Mouse (Mus musculus): ENCODE results near the gene Eipr1. TPM values are rescaled to one million over a fixed set of nuclear protein-coding genes. Genes with fewer than 3 reads are reported as not detected.

The Eipr1 gene
- polyA plus RNA-seq, 1 experiment from 2014 or later: 37.7 TPM

- WGBS: 1% methylated on average over 41 of the region's 41 CpGs
- H3K27ac ChIP-seq (replicated peaks; ENCODE audit: low read depth, low read length): no peak within 1 kb of the TSS
- ATAC-seq (ENCODE audit: insufficient number of reproducible peaks, low FRiP score, low TSS enrichment, low read depth) (peak; percentile 88), DNase-seq (ENCODE audit: low spot score) (peak; percentile 89)
- H3K9ac ChIP-seq (ENCODE audit: low read length): peak within 1 kb of the TSS; percentile 69
- peaks cover 5% of the 10 kb centered on the region; the same call in 1 of the 2 replicates for H3K4me1 ChIP-seq (ENCODE audit: control insufficient read depth, insufficient read depth, low read length)
- H3K9me3 ChIP-seq (ENCODE audit: control insufficient read depth, low read length): no peaks in the 10 kb centered on the region
- peak within 1 kb of the TSS; percentile 81 for H3K4me3 ChIP-seq (ENCODE audit: low read depth, low read length)
- H3K36me3 ChIP-seq (ENCODE audit: control insufficient read depth, insufficient read depth, low read length): peaks cover 3% of the 10 kb centered on the region; the same call in 1 of the 2 replicates
- peak within 1 kb of the TSS; percentile 88 for H3K4me2 ChIP-seq (ENCODE audit: low read depth, severe bottlenecking)
- H3K27me3 ChIP-seq (ENCODE audit: control insufficient read depth, insufficient read depth, low read length): no peaks in the 10 kb centered on the region
Measured at GRCm38 (mm10) chr12:28750021-28750633, 1.5 kb upstream of the Eipr1 start, which contains the start of gene Trappc12. Gene Trappc12, minus strand, starts transcription at chr12:28750472.

DNA sequence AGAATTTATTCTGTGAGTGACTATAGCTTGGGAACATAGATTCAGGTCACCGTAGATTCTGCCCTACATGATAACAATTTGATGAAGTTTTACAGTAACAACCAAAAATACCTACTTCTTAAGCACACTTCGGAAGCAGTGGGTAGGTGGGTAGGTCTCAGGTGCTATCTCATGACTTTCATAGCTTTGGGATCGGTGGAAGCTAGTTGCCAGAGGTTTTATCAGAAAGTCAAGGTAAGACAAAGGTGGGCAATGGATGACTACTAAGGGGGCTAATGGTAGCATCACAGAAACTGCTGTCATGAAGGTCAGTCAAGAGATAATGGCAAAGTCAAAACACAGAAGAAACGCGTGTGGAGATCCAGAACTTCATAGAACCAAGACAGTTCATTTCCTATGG, 727 bp upstream of the Eipr1 start:
- DNase-seq (ENCODE audit: low spot score): no peak
- Histone ChIP-seq H3K27me3 (ENCODE audit: control insufficient read depth, insufficient read depth, low read length) (no peaks in the 10 kb centered on the region), H3K4me3 (ENCODE audit: low read depth, low read length) (no peak overlapping the region; the same call in 1 of the 2 replicates), H3K27ac (replicated peaks; ENCODE audit: low read depth, low read length) (no peak overlapping the region), H3K4me1 (ENCODE audit: control insufficient read depth, insufficient read depth, low read length) (peaks cover 5% of the 10 kb centered on the region; the same call in 1 of the 2 replicates), H3K36me3 (ENCODE audit: control insufficient read depth, insufficient read depth, low read length) (peaks cover 3% of the 10 kb centered on the region; the same call in 1 of the 2 replicates), H3K4me2 (ENCODE audit: low read depth, severe bottlenecking) (no peak overlapping the region), H3K9me3 (ENCODE audit: control insufficient read depth, low read length) (no peaks in the 10 kb centered on the region), H3K9ac (ENCODE audit: low read length) (no peak overlapping the region)
- no peak for ATAC-seq (ENCODE audit: insufficient number of reproducible peaks, low FRiP score, low TSS enrichment, low read depth)
- WGBS: 93% methylated on average over 5 of the region's 5 CpGs

DNA sequence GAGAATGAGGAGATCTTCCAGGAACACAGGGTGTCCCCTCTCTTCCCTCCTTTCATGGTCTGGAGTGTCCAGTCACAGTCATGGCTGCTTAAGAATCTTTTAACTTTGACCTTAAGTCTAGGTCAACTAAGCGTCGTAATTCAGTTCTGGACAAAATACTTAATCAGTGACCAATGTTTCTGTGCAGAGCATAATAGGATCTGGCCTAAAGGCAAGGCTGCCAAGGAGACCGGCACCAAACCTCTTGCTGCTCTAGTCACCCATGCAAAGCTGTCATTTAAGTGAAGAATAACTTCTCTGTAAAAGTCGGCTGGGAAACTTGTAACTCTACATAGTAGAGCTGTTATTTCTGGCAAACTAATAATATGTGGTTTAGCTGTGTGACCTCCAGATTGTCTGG, 4.4 kb downstream of the Eipr1 start:
- Histone ChIP-seq H3K4me2 (ENCODE audit: low read depth, severe bottlenecking) (no peak overlapping the region), H3K36me3 (ENCODE audit: control insufficient read depth, insufficient read depth, low read length) (no peaks in the 10 kb centered on the region), H3K4me3 (ENCODE audit: low read depth, low read length) (no peak overlapping the region), H3K9ac (ENCODE audit: low read length) (no peak overlapping the region), H3K9me3 (ENCODE audit: control insufficient read depth, low read length) (no peaks in the 10 kb centered on the region), H3K27ac (replicated peaks; ENCODE audit: low read depth, low read length) (no peak overlapping the region), H3K27me3 (ENCODE audit: control insufficient read depth, insufficient read depth, low read length) (no peaks in the 10 kb centered on the region), H3K4me1 (ENCODE audit: control insufficient read depth, insufficient read depth, low read length) (peaks cover 5% of the 10 kb centered on the region; the same call in 1 of the 2 replicates)
- ATAC-seq (ENCODE audit: insufficient number of reproducible peaks, low FRiP score, low TSS enrichment, low read depth) (no peak), DNase-seq (ENCODE audit: low spot score) (no peak)
- 84% methylated on average over 4 of the region's 4 CpGs for WGBS

GRCm38 (mm10) chr12:28769953-28770352, 18.4 kb downstream of the Eipr1 start:
- DNase-seq (ENCODE audit: low spot score) (no peak), ATAC-seq (ENCODE audit: insufficient number of reproducible peaks, low FRiP score, low TSS enrichment, low read depth) (no peak)
- Histone ChIP-seq H3K4me2 (ENCODE audit: low read depth, severe bottlenecking) (no peak overlapping the region), H3K36me3 (ENCODE audit: control insufficient read depth, insufficient read depth, low read length) (no peaks in the 10 kb centered on the region), H3K4me1 (ENCODE audit: control insufficient read depth, insufficient read depth, low read length) (no peaks in the 10 kb centered on the region), H3K9me3 (ENCODE audit: control insufficient read depth, low read length) (no peaks in the 10 kb centered on the region), H3K27ac (replicated peaks; ENCODE audit: low read depth, low read length) (no peak overlapping the region), H3K4me3 (ENCODE audit: low read depth, low read length) (no peak overlapping the region), H3K27me3 (ENCODE audit: control insufficient read depth, insufficient read depth, low read length) (no peaks in the 10 kb centered on the region), H3K9ac (ENCODE audit: low read length) (no peak overlapping the region)
- 92% methylated on average over 7 of the region's 7 CpGs for WGBS

- H3K9ac ChIP-seq (ENCODE audit: low read length): no peak overlapping the region
- no peaks in the 10 kb centered on the region for H3K36me3 ChIP-seq (ENCODE audit: control insufficient read depth, insufficient read depth, low read length)
- H3K4me2 ChIP-seq (ENCODE audit: low read depth, severe bottlenecking): no peak overlapping the region
- H3K4me3 ChIP-seq (ENCODE audit: low read depth, low read length): no peak overlapping the region
- DNase-seq (ENCODE audit: low spot score): no peak
- no peak for ATAC-seq (ENCODE audit: insufficient number of reproducible peaks, low FRiP score, low TSS enrichment, low read depth)
- no peaks in the 10 kb centered on the region for H3K27me3 ChIP-seq (ENCODE audit: control insufficient read depth, insufficient read depth, low read length)
- H3K4me1 ChIP-seq (ENCODE audit: control insufficient read depth, insufficient read depth, low read length): no peaks in the 10 kb centered on the region
- H3K27ac ChIP-seq (replicated peaks; ENCODE audit: low read depth, low read length): no peak overlapping the region
- 85% methylated on average over 3 of the region's 3 CpGs for WGBS
- H3K9me3 ChIP-seq (ENCODE audit: control insufficient read depth, low read length): no peaks in the 10 kb centered on the region
Measured at GRCm38 (mm10) chr12:28773815-28774214, 22.2 kb downstream of the Eipr1 start.

- Histone ChIP-seq H3K4me1 (ENCODE audit: control insufficient read depth, insufficient read depth, low read length) (no peaks in the 10 kb centered on the region), H3K9ac (ENCODE audit: low read length) (no peak overlapping the region), H3K4me2 (ENCODE audit: low read depth, severe bottlenecking) (no peak overlapping the region), H3K27me3 (ENCODE audit: control insufficient read depth, insufficient read depth, low read length) (no peaks in the 10 kb centered on the region), H3K4me3 (ENCODE audit: low read depth, low read length) (no peak overlapping the region), H3K27ac (replicated peaks; ENCODE audit: low read depth, low read length) (no peak overlapping the region), H3K36me3 (ENCODE audit: control insufficient read depth, insufficient read depth, low read length) (no peaks in the 10 kb centered on the region), H3K9me3 (ENCODE audit: control insufficient read depth, low read length) (no peaks in the 10 kb centered on the region)
- ATAC-seq (ENCODE audit: insufficient number of reproducible peaks, low FRiP score, low TSS enrichment, low read depth): no peak
- WGBS: 55% methylated on average over 8 of the region's 8 CpGs
- no peak for DNase-seq (ENCODE audit: low spot score)
Measured at GRCm38 (mm10) chr12:28775120-28775519, 23.5 kb downstream of the Eipr1 start.

GRCm38 (mm10) chr12:28775627-28776026, 24.0 kb downstream of the Eipr1 start:
- no peak overlapping the region for H3K27ac ChIP-seq (replicated peaks; ENCODE audit: low read depth, low read length)
- H3K4me3 ChIP-seq (ENCODE audit: low read depth, low read length): no peak overlapping the region
- 89% methylated on average over 6 of the region's 6 CpGs for WGBS
- ATAC-seq (ENCODE audit: insufficient number of reproducible peaks, low FRiP score, low TSS enrichment, low read depth) (no peak), DNase-seq (ENCODE audit: low spot score) (no peak)
- H3K27me3 ChIP-seq (ENCODE audit: control insufficient read depth, insufficient read depth, low read length): no peaks in the 10 kb centered on the region
- H3K4me2 ChIP-seq (ENCODE audit: low read depth, severe bottlenecking): no peak overlapping the region
- H3K4me1 ChIP-seq (ENCODE audit: control insufficient read depth, insufficient read depth, low read length): 0 out of 2 replicates have a peak, but pooled peaks cover 1% of the 10 kb centered on the region
- no peaks in the 10 kb centered on the region for H3K9me3 ChIP-seq (ENCODE audit: control insufficient read depth, low read length)
- H3K9ac ChIP-seq (ENCODE audit: low read length): no peak overlapping the region
- no peaks in the 10 kb centered on the region for H3K36me3 ChIP-seq (ENCODE audit: control insufficient read depth, insufficient read depth, low read length)

DNA sequence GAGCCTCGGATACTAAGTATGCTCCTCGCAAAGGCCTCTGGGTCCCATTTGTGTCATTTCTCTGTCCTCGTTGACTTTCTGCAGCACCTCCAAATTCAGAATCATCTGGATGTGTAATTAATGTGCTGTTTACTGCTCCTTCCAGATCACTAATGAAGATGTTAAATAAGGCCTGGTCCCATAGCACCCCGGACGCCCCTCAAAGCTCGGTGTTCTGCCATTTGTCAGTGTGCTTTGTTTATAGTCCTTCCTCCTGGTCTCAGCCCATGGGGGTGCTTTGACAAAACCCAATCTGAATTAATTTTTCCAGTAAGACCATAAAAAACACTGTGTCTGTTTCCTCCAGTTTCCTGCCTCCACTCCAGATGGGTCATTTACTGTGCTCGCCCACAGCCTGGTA, 28.6 kb downstream of the Eipr1 start:
- Histone ChIP-seq H3K27me3 (ENCODE audit: control insufficient read depth, insufficient read depth, low read length) (no peaks in the 10 kb centered on the region), H3K27ac (replicated peaks; ENCODE audit: low read depth, low read length) (no peak overlapping the region), H3K9ac (ENCODE audit: low read length) (no peak overlapping the region), H3K4me3 (ENCODE audit: low read depth, low read length) (no peak overlapping the region), H3K36me3 (ENCODE audit: control insufficient read depth, insufficient read depth, low read length) (no peaks in the 10 kb centered on the region), H3K9me3 (ENCODE audit: control insufficient read depth, low read length) (no peaks in the 10 kb centered on the region), H3K4me1 (ENCODE audit: control insufficient read depth, insufficient read depth, low read length) (peaks cover 23% of the 10 kb centered on the region), H3K4me2 (ENCODE audit: low read depth, severe bottlenecking) (no peak overlapping the region)
- WGBS: 58% methylated on average over 7 of the region's 7 CpGs
- no peak for ATAC-seq (ENCODE audit: insufficient number of reproducible peaks, low FRiP score, low TSS enrichment, low read depth)
- DNase-seq (ENCODE audit: low spot score): no peak

DNA sequence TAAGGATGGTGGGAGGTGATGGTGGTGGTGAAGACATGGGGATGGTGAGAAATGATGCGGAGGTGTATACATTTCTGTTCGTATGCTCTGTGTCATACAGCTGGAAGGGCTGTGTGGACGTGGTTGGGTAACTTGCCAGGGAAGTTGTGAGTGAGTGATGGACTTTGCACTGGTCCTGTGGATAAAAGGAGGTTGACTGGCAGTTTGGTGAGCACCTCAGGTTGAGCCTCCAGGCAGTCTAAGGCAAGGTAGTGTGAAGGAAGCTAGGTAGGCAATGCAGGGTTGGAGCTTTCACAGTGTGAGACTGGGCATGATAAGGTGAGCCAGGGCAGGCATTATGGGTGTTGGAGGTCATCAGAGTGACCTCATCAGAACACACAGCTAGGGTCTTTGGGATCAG, 31.0 kb downstream of the Eipr1 start:
- Histone ChIP-seq H3K4me2 (ENCODE audit: low read depth, severe bottlenecking) (no peak overlapping the region), H3K9ac (ENCODE audit: low read length) (no peak overlapping the region), H3K9me3 (ENCODE audit: control insufficient read depth, low read length) (no peaks in the 10 kb centered on the region), H3K27ac (replicated peaks; ENCODE audit: low read depth, low read length) (no peak overlapping the region), H3K27me3 (ENCODE audit: control insufficient read depth, insufficient read depth, low read length) (no peaks in the 10 kb centered on the region), H3K4me1 (ENCODE audit: control insufficient read depth, insufficient read depth, low read length) (peaks cover 27% of the 10 kb centered on the region), H3K4me3 (ENCODE audit: low read depth, low read length) (no peak overlapping the region), H3K36me3 (ENCODE audit: control insufficient read depth, insufficient read depth, low read length) (no peaks in the 10 kb centered on the region)
- WGBS: 96% methylated on average over 3 of the region's 3 CpGs
- ATAC-seq (ENCODE audit: insufficient number of reproducible peaks, low FRiP score, low TSS enrichment, low read depth) (no peak), DNase-seq (ENCODE audit: low spot score) (no peak)
